Mouse (Mus musculus) erythroblast, embryonic 14.5 days (primary cell): ENCODE results near the gene Cnp.

Experiments
- GATA1 ChIP-seq: IDR thresholded peaks from 2 replicates; pipeline ENCODE4 v1.6.1; 2012; ENCODE audit warnings: low read length, inconsistent platforms, mixed read lengths
- TAL1 ChIP-seq: IDR thresholded peaks from 3 replicates; pipeline ENCODE4 v1.6.1; 2012; ENCODE audit warnings: low read length, inconsistent platforms, mixed read lengths

- TF ChIP-seq GATA1 (no peak), TAL1 (no peak)
Observed at GRCm38 (mm10) chr11:100570430-100571201, 4.1 kb upstream of the Cnp start.
